Mouse (Mus musculus): ENCODE measurements at regions not wholly inside any gene's neighbourhood (a gene's known extent, or its start where the extent isn't known, plus 50 kb on each side); places are given as distances from the start of the nearest gene placed in this dataset.

GRCm38 (mm10) chr1:50651974-50652665, 248.3 kb upstream of the Tmeff2 start:
- TF ChIP-seq CTCF (IDR thresholded peaks at IDR 0.05) (no peak), EP300 (IDR thresholded peaks at IDR 0.05) (no peak)
